Mouse (Mus musculus) heart, adult 9 months (tissue): ENCODE measurements around the gene Phf19.
A peak's percentile ranks its signal among the peaks of the same experiment; 100 is the strongest.

Experiments used
- DNase-seq, 2 experiments: peaks; one replicate each; pipeline ENCODE4 v3.0.0; 2022; ENCODE audit warnings: low spot score in 2 of 2

Phf19 gene

DNA sequence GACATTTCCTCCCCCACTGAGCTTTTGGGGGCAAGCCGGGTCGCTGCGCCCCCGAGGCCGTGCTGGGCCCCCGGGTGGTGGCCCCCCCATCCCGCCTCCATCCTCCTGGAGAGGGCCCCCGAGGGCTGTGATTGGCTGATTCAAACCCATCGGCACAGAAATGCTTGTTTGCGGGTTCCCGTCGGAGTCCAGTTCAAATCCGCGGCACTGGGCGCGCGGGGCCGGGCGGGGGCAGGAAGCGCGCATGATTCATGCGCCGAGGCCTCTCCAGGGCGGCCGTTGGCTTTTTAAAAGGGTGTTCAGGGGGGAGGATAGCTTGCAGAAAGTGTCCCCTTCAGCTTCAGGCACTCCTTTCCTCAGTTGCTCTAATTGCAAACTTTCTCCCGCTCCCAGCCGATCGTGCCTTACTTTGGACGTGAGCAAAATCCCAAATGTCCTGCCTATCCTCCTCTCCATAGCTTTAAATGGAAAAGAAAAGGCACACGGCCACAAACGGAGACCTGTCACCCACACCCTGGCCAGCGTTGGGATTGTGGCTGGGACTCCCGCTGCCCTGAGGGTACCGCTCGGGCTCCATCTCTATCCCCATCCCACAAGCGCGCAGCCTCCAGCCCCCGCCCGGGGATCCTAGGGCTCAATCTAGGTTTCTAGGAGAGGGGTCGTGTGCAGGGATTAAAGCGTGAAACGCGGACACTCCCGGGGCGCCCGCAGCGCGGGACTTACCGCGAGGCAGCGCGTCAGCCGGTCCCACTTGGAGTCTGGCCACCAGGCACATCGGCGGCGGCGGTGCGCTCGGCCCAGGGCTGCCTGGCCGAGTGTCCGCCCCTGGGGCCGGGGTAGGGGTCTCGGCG, at the start of gene Phf19:
Gene Phf19, minus strand, starts transcription at position 809 of the 851 bp plus-strand sequence.
- DNase-seq: peak; percentile 35 to 39

DNA sequence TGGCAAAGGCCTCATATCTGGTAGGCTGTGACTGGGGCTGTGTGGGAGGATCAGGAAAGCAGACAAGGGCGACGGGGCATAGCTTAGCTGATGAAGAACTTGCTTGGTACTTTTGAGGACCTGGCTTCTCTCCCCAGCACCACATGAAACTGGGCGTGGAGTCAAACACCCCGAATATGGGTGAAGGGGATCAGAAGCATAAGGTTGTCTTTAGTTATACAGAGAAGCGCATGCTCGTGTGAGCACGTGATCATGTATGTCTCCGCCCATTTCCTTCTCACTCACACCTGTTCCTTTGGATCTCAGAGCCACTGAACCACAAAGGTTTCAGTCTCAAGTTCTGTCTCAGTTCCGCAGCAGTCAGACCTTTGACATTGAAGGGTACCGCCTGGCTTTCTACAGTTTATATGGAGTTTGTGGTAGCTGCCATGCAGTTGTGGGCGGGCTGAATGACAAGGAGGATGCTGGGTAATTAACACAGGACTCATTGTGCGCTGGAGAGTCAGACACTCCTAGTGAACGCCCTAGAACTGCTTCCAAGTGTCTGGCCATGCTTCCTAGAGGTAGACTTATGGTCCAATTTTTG, 49.6 kb upstream of the Phf19 start:
- DNase-seq: peak; percentile 49 to 63

DNA sequence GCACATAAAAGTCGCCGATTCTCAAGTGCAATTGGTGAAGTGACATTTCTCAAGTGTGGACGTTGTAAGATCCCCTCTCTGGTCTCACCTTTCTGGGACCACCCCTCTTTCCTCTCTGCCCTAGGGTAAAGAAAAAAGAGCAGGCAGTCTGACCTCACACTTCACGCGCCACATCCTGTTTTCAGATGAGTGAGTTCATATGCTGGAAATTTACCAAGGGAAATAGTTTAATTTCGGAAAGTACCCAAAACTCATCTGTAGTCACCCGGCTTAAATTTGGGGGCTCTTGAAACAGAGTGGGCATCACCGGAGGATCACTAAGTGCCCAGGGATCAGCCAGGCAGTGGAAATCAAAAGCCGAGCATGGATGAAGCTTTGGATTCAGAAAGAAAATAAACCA, 49.1 kb upstream of the Phf19 start:
- peak; percentile 44 to 49 for DNase-seq

DNA sequence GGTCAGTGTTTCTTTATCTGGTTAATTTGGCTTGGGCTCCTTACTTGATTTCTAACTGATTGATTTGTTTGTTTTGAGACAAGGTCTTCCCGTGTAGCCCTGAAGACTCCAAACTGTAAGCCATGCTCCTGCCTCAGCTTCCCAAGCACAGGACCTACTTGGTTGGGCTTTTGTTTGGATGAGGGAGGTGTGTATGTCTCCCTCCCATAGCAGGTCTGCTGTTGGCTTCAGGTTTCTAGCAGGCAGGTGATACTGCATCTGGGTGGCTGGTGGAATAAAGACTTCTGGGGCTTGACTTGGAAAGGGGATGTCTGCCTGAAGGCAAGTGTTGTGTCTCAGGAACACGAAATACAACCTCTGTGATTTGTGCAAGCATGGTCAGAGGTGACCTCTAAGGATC, 48.4 kb upstream of the Phf19 start:
- DNase-seq: no peak

DNA sequence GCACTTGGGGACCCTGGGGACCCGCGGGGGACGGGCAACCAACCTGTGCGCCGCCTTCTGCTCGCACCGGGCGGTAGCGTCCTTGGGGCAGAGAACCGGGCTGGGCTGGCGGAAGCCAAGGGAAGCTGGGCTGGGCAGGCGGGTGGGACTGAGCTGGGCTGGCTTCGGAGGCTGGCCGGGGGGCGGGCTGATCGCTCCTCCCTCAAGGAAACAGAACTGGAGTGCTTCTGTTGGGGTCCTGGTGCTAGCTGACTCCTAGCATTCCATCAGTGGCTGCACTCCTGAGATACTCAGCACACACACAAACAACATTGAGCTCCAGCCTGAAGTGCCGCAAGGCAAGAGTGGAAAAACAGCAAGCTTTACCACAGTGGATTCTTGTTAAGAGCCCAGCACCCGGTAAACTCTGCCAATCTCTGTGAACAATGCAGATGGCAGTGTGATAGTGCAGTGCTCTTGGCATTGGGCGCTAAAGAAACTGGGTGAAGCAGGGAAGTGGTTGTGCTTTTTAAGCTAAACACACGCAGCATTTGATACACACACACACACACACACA, 47.7 kb upstream of the Phf19 start, which contains the start of gene Traf1:
Gene Traf1, minus strand, starts transcription at position 292 of the 556 bp plus-strand sequence.
- DNase-seq: peak; percentile 49 to 64

DNA sequence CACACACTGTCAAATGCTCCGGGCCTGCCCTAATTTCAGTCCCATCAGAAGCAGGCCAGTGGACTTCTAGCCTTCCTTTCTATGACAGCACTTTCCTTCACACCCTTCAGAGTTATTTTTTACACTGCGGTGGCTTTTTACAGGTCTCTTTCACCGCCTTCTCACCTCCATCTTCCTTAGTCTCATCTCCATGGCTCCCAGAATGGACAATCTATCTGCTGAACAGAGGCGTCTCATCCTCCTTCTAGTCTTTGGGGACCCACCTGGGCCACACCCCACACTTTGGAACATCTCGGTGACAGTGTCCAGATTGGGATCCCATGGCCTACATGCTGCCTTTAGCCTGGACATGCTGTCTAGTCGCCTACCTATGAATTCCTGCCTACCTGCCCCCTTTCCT, 47.1 kb upstream of the Phf19 start:
- no peak for DNase-seq

DNA sequence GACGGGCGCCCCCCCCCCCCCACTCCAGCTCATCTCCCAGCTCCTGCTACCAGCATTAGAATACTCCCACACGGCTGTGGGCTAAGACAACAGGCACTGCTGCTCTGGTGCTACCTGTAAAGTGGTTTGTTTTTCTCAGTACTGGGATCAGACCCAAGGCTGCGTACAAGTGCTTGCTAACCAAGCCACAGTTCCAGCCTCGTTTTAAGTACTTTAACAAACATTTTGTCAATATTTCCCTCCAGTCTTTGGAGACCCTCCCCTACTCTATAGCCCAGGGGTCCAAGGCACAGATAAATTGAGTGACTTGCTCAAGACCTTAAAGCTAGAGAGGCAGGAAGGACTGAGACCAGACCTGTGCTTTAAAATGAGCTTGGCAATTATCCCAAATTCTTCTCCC, 46.6 kb upstream of the Phf19 start:
- no peak for DNase-seq

DNA sequence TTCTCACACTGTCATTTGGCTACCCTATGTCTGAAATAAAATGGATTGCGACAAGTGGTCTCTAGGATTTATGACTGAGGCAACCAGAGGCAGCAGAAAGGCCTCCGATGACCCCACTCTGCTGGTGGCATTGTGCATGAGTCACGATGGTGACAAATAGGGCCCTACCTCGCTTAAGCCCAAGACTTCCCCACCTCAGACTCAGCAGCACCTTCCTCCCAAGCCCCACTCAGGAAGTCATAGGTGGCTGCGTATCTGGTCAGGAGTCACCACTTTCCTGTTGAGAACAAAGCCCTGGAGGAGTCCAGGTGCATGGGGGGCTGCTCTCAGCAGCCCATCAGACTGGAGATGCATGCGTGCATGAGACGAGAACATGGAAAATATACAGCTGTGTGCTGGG, 44.8 kb upstream of the Phf19 start:
- DNase-seq: no peak

DNA sequence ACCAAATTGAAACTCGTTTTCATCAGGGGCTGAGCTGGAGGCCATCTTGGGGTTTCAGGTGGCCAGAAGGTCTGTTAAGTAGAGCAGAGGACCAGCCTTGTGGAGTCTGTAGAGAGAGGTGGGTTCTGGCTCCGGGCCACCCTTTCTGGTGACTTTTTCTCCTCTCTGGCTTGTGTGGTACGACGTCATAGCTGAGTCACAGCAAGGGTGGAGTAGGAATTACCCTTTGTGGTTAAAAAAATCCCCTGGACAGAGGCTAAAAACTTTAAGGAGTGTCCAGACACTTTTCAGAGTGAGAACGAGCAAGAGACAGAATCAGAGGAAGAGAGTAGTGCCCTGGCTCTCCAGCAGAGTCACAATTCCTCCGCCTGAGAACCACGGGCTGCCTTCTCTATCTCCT, 44.2 kb upstream of the Phf19 start:
- no peak for DNase-seq

DNA sequence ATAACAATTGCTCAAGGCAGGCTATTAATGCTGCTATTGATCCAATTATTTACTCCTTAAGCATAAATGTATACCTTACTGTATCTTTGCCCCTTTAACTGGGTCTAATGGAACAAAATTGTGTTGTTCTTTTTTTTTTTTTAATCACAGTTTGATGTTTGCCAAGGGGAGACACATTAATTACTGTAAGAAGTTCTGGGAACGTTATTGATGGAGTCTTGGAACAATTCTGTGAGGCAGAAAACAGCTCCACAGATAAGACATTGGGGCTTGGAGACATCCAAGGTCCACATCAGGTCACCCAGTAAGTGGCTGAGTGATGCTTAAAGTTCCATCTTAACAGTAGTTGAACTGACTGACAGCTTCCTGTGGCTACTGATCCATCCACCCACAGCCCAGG, 43.6 kb upstream of the Phf19 start:
- DNase-seq: no peak

DNA sequence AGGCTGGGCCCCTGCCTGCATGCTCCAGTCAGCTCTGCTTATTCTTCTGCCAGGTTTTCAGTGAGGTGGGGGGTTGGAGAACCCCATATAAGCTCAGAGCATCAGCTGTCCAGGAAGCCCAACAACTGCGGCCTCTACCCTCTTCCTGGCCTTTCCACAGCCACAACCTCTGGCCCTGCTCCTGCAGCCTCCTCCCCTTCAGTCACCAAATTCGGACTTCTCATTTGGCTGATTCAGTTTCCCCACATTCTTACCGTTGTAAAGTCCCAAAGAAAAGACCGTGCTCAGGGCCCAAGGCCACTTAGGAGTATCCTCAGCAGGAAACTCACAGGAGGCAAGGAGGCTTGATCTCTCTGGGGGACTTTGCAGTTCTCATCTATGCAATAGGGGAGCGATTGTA, 43.1 kb upstream of the Phf19 start:
- no peak for DNase-seq

DNA sequence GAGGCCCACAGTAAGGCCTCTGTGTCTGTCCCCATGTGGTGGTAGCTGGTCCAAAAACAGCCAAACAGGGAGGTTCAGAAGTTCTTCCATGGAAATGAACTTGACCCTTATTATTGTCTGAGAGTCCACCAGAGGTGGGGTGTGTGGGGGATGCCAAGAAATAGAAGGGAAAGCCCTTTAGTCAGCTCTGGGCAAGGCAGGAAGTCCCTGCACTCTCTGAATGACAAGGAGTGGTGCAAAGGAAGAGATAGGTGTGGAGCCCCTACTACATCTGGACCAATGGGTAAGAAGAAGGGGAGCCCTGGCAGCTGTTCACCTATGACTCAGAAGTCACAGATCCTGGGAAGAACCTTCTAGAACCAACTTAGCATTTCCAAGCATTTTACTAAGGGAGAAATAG, 40.5 kb upstream of the Phf19 start:
- DNase-seq: peak; percentile 12 to 40

DNA sequence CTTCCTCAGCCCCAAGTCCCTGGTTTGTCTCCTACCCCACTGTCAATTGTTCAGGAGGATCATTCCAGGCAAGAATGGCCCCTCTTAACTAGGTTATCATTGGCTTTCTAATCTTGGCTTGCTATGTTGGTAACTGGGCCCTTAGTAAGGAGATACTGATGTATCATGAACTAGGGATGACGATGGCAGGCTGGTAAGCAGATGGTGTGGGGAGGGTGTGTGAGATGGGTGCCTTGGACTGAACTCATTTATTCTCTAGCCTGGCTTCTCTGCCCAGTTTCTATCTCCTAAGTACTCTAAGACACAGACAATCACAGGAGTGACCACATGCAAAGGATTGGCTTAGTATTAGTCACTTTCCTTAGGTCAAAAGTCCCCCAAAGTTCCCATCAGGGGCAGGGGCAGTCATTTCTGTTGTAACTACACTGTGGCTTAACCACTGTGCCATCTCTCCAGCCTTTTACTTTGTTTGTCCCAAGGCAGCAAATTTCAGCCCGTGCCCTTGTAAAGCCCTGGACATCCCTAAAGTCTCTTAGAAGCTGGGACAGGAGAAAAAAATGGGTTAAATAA, 39.8 kb upstream of the Phf19 start:
- DNase-seq: no peak

DNA sequence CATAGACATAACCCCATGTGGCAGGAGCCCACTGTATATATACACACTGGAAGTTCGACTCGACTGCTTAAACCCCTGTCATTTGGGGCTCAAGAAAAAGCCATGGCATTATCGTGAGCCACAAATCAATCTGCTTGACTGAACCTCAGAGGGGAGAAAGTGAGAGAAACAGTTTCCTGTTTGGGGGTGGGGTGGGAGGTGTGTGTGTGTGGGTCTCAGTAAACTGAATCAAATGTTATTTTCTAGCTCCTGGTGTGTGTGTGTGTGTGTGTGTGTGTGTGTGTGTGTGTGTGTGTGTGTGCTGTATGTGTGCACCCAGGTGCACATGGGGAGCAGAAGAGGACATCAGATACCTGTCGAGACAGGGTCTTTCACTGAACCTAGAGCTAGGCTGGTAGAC, 39.2 kb upstream of the Phf19 start:
- no peak for DNase-seq

DNA sequence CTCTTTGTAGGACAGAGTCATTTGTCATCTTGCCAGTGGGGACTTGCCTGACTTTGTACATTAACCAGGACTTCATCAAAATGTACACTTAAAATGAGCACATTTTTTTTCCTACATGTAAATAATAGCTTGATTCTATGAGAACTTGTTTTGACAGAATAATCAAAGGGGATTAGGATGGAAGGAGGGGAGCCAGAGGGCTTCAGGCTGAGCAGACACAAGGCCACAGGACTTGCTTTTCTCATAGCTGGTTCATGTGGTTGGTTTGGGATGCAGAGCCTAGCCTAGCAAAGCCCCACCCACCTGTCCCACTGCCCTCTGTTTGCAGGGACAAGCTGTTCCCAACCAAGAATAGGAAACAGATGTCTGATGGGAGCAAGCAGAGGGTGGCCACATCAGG, 37.6 kb upstream of the Phf19 start:
- no peak for DNase-seq

DNA sequence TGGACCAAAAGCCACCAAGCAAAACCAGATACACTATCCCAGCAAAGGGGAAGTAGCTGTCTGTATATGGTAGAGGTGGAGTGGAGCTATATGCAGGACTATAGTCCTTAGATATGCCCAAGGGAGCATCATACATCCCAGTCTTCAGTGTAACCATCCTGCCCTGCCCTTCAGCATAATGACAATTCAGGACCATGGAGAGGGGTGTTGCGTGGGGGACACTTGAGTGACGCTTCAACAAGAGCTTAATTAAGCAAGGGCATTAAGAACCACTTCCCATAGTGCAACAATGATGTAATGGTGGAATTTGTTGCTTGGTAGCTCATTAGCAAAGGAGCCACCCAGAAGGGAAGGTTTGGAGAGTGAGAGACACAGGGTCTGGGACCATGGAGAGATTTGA, 34.8 kb upstream of the Phf19 start:
- no peak for DNase-seq

DNA sequence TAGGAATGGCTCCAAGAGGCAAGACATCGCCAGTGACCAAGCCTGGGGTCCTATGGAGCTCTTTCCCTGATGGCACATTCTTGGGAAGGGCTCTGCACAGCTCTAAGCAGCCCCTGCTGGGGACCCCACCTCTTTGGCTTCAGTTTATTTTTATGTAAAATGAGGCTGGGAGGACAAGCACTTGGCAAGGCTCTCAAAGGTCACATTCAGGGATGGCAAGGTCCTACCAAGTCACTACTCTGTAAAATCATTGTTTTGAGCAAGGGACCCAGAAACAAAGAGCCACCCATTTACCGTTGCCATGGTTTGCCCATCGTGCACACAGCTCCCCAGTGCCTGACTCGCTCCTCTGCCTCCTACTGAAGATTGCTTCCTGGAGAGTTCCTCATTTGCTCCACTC, 32.2 kb upstream of the Phf19 start:
- DNase-seq: no peak

DNA sequence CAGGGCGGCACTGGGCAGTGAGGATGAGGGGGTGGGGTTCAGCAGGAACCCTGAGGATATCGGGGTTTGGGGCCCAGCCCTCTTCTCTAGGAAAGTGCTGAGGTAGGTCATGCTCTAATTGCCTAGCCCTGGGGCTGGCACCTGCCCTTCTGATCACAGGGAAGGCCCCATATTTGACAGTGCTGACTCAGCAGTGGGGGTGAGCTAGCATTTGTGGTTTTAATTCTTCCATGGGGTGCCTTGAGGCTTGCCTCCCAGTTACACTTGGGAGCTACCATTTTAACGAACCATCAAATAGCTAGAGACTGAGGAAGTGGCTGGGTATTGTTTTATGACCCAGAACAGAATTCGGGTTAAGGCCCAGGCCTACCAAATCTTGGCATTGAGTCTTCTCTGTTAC, 31.8 kb upstream of the Phf19 start:
- no peak for DNase-seq

DNA sequence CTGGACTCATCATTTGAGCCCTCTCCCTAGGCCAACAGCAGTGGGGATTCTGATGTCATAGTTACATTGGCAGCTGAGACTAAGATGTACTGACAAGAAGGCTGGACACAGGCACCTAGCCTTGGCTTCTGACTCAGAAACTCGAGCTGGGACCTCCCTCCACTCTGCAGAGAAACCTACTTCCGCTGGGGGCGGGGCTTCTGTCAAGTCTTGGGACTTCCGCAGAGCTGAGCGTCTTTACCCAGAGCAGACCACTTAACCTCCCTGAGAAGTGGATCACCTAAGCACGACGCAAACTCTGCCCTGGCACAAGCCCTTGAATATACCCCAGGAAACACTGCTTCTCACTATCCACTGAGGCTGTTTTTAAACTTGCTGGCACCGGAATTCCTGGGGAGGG, 30.9 kb upstream of the Phf19 start:
- DNase-seq: peak; percentile 55 to 60

DNA sequence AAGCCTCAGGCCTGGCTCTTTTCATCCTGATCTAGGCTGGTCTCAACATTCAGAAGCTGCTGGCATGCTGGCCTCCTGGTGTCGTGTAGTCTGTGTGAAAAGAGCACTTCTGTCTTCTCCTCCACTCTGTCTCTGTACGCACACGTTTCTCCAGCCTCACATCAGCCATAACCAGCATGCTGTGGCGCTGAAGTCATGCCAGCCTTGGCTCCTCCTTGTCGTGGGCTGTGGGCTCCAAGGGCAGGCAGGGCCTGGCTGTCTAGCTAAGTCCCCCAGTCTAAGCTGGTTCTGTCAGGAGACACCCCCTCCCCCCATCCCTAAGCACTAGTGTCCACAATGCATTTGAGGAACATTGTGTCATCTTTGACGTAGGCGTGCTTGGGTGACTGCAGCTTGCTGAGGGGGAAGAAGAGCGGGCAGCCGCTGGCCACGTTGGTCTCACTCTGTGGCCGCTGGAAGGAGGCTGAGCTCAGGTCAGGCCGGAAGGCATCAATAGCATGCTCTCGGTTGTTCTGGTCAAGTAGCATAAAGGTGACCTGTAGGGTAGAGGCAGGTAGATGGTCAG, 29.8 kb upstream of the Phf19 start:
- no peak for DNase-seq

DNA sequence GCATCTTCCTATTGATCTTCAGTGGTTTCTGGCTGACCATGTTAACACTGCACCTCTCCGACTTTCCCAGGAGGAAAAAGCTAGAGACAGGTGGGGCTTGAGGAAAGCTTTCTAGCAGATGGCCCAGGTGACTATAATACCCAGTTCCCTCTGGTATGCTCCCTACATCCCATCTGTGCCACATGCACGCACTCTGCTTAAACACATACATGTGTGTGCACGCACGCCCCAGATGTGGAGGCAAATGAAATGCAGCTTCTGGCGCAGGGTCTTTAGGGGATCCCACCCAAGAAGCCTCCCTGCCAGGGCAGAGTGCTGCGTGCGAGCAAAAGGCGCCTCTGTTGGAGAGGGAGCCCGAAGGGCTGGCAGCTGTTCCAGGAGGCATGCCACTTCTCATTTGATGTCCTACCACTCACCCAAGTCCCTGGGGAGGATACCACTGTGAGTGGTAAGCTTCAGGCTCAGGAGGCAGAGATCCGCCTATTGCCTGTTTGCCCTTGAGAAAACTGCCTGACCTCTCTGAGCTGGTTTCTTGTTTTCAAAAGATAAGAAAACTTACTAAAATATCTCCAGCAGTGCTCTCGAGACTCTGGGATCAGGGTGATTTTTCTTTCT, 27.3 kb upstream of the Phf19 start:
- no peak for DNase-seq

DNA sequence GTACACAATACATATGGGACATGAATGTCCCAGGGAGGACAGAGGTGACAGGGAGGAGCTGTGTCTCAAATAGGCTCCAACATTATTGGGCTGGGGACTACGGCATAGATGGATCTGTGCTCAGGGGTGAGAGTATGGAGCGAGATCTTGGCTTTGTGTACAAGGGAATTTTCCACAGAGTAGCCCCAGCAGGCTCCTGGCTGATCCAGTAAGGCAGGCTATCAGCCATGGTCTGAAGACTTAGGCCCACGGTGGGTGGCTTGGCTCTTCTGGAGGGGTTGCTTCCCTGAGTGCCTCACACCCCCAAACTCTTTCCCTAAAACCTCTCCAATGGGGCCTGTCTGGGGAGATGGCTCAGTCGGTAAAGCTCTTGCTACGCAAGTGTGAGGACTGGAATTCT, 26.4 kb upstream of the Phf19 start:
- no peak for DNase-seq
